Mouse (Mus musculus) common myeloid progenitor, adult 5-6 weeks (primary cell): ENCODE data around the gene Olfr8. TPM values are rescaled to one million over a fixed set of nuclear protein-coding genes. Genes with fewer than 3 reads are reported as not detected.
"Not testable (repeated sequence)": the region's sequence is repeated elsewhere in the genome, so short reads cannot be mapped to it uniquely, and the experiment has no call there.

Experiments used
- ATAC-seq: replicated peaks from 2 replicates; pipeline ENCODE4 v1.8.0; 2016; ENCODE audit warnings: low read depth, mild to moderate bottlenecking, moderate TSS enrichment, inconsistent platforms; ENCODE audit not compliant: poor library complexity, severe bottlenecking
- total RNA-seq: library from RNA; stranded (forward); fragments of 200-1000, 187-1606 nt; gene quantifications from 2 replicates; pipeline ENCODE4 v1.2.3, GENCODE M21; 2017

Olfr8 gene
- total RNA-seq, result not detected in 2 replicates

DNA sequence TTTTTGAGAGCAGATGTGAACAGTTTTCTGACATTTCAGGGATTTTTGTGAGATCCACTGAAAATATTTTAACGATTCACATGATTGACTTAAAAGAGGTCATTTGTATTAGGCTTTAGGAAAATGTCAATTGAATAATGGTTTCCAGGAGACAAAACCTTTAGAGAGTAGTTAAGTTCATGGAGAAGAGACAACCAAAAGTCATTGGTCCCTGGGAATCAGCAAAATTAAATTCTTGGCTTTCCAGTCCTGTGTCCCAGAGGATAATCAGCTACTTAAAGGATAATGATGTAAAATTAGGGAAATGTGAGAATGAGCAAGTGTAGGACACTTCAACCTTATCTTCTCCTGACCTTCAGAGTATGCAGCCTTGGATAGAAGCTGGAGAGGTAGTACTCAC is at the start of gene Olfr8:
TSS of gene Olfr8 (plus strand) at position 301 of the 400 bp plus-strand sequence.
- ATAC-seq, result not testable (repeated sequence)

GRCm38 (mm10) chr10:78912871-78913270 is 37.6 kb upstream of the Olfr8 start, which contains the start of gene Olfr1354:
TSS of gene Olfr1354 (plus strand) at chr10:78913171.
- not testable (repeated sequence) for ATAC-seq

DNA sequence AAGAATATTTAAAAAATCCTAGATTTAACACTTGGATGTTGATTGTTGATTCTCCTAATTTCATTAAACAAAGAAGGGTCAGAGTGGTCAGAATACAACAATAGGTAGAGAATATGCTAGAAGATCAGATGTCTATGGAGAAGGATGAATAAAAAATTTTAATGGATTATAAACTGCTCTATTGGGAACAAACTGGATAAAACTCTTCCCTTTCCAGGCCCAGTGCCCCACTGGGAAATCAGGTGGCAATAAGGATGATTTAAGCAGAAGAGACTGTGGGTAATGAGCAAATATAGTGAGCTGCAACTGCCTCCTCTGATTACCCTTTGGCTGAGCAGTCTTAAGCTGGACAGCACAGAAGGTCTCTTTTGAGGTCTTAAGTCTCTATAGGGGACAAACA is 12.6 kb downstream of the Olfr8 start, which contains the start of gene Olfr1353:
TSS of gene Olfr1353 (plus strand) at position 301 of the 400 bp plus-strand sequence.
- not testable (repeated sequence) for ATAC-seq

GRCm38 (mm10) chr10:78980750-78981149 is 30.3 kb downstream of the Olfr8 start, which contains the start of gene Olfr1352:
TSS of gene Olfr1352 (plus strand) at chr10:78981050.
- ATAC-seq, result no peak

Other genes with a start within 250 kb of the Olfr8 start
- not detected in 2 replicates for gene Casp14, start 232.3 kb upstream of the Olfr8 start, total RNA-seq
- not detected in 2 replicates for gene Ccdc105, start 197.6 kb upstream of the Olfr8 start, total RNA-seq
- not detected in 2 replicates for gene Slc1a6, start 170.1 kb upstream of the Olfr8 start, total RNA-seq
- not detected in 2 replicates for gene Olfr1356, start 98.5 kb upstream of the Olfr8 start, total RNA-seq
- not detected in 2 replicates for gene Olfr1355, start 75.1 kb upstream of the Olfr8 start, total RNA-seq
- gene Olfr1354, start 37.5 kb upstream of the Olfr8 start, total RNA-seq, result not detected in 2 replicates
- gene Olfr1353, start 12.7 kb downstream of the Olfr8 start, total RNA-seq, result not detected in 2 replicates
- not detected in 2 replicates for gene Olfr1352, start 30.4 kb downstream of the Olfr8 start, total RNA-seq
- not detected in 2 replicates for gene Olfr1351, start 61.8 kb downstream of the Olfr8 start, total RNA-seq
- not detected in 2 replicates for gene Olfr57, start 78.1 kb downstream of the Olfr8 start, total RNA-seq
- gene 2610008E11Rik, start 147.0 kb downstream of the Olfr8 start, total RNA-seq, result 22.5 and 23.9 TPM in 2 replicates
- not detected in 2 replicates for gene Vmn2r80, start 198.1 kb downstream of the Olfr8 start, total RNA-seq